Mouse (Mus musculus) intestine, embryonic 16.5 days (tissue): ENCODE data around the gene 1810043G02Rik. TPM values are rescaled to one million over a fixed set of nuclear protein-coding genes. Genes with fewer than 3 reads are reported as not detected.

ENCODE experiments used
- ATAC-seq: fragments of 200-750 bp; cut with Nextera tagmentation; 2 replicates; pipeline ENCODE4 v1.8.0; 2017; ENCODE audit warnings: moderate TSS enrichment, moderate library complexity
- H3K27ac ChIP-seq: fragments of 300-500 bp; sonication (generic); 2 replicates; pipeline ENCODE4 v1.5.1; 2014; ENCODE audit warnings: mild to moderate bottlenecking, low read length
- H3K27me3 ChIP-seq: fragments of 300-500 bp; sonication (generic); replicated peaks from 2 replicates; pipeline ENCODE4 v1.6.1; 2014; ENCODE audit warnings: low read length, control low read depth, mixed read lengths; ENCODE audit not compliant: control insufficient read depth, insufficient read depth
- H3K36me3 ChIP-seq: fragments of 300-500 bp; sonication (generic); 2 replicates; pipeline ENCODE4 v1.6.1; 2014; ENCODE audit warnings: low read length, control low read depth; ENCODE audit not compliant: control insufficient read depth, insufficient read depth
- H3K4me1 ChIP-seq: fragments of 300-500 bp; sonication (generic); 2 replicates; pipeline ENCODE4 v1.6.1; 2014; ENCODE audit warnings: low read length, control low read depth, mixed read lengths; ENCODE audit not compliant: control insufficient read depth, insufficient read depth
- H3K4me2 ChIP-seq: fragments of 300-500 bp; sonication (generic); 2 replicates; pipeline ENCODE4 v1.6.1; 2014; ENCODE audit warnings: low read depth, low read length, control low read depth
- H3K4me3 ChIP-seq: fragments of 300-500 bp; sonication (generic); 2 replicates; pipeline ENCODE4 v1.5.1; 2014; ENCODE audit warnings: mild to moderate bottlenecking, low read length
- H3K9ac ChIP-seq: fragments of 300-500 bp; sonication (generic); 2 replicates; pipeline ENCODE4 v1.6.1; 2014; ENCODE audit warnings: low read depth, low read length
- H3K9me3 ChIP-seq: fragments of 300-500 bp; sonication (generic); 2 replicates; pipeline ENCODE4 v1.6.1; 2016; ENCODE audit warnings: low read length, control low read depth; ENCODE audit not compliant: control insufficient read depth
- WGBS: fragments of 180-500 bp; shearing (Covaris S2); extraction: QIAGEN DNeasy Blood & Tissue Kit; methylation state at CpG from one replicate; pipeline ENCODE4 v1.1.7; 2014; 5-methylcytosine and 5-hydroxymethylcytosine counted together
- polyA plus RNA-seq: library from polyadenylated mRNA; unstranded; fragments of >200 nt; fragmentation: Nextera tagmentation; extraction: Ambion mirVana; gene quantifications from 2 replicates; pipeline ENCODE4 v1.2.1, GENCODE M21; 2015

Gene 1810043G02Rik
- polyA plus RNA-seq, 1 experiment from 2014 or later = 17.5 TPM

GRCm38 (mm10) chr10:77971709-77972553 is 6.4 kb upstream of the 1810043G02Rik start:
- peaks cover 6% of the 10 kb centered on the region for H3K4me1 ChIP-seq
- no peak overlapping the region for H3K4me2 ChIP-seq
- no peaks in the 10 kb centered on the region for H3K9me3 ChIP-seq
- 62% methylated on average over 17 of the region's 17 CpGs for WGBS
- H3K9ac ChIP-seq = no peak overlapping the region
- H3K4me3 ChIP-seq = no peak overlapping the region
- no peak for ATAC-seq
- peaks cover 16% of the 10 kb centered on the region for H3K27me3 ChIP-seq
- H3K27ac ChIP-seq = no peak overlapping the region
- no peaks in the 10 kb centered on the region for H3K36me3 ChIP-seq

- Histone ChIP-seq H3K4me3 (no peak overlapping the region), H3K4me2 (no peak overlapping the region), H3K9ac (no peak overlapping the region), H3K36me3 (no peaks in the 10 kb centered on the region), H3K27ac (no peak overlapping the region), H3K27me3 (peaks cover 8% of the 10 kb centered on the region; the same call in 1 of the 2 replicates), H3K4me1 (peaks cover 8% of the 10 kb centered on the region), H3K9me3 (no peaks in the 10 kb centered on the region)
- no peak for ATAC-seq
- WGBS = 66% methylated on average over 5 of the region's 5 CpGs
Measured at GRCm38 (mm10) chr10:77974323-77974722, 4.0 kb upstream of the 1810043G02Rik start.

GRCm38 (mm10) chr10:77974811-77975210 is 3.5 kb upstream of the 1810043G02Rik start:
- Histone ChIP-seq H3K4me3 (no peak overlapping the region), H3K27ac (no peak overlapping the region), H3K9ac (no peak overlapping the region), H3K4me1 (peaks cover 7% of the 10 kb centered on the region), H3K27me3 (peaks cover 5% of the 10 kb centered on the region; the same call in 1 of the 2 replicates), H3K4me2 (no peak overlapping the region), H3K9me3 (no peaks in the 10 kb centered on the region), H3K36me3 (no peaks in the 10 kb centered on the region; the same call in 1 of the 2 replicates)
- 65% methylated on average over 5 of the region's 5 CpGs for WGBS
- ATAC-seq = no peak

GRCm38 (mm10) chr10:77975653-77976052 is 2.7 kb upstream of the 1810043G02Rik start:
- H3K4me2 ChIP-seq = no peak overlapping the region
- H3K4me1 ChIP-seq = peaks cover 7% of the 10 kb centered on the region
- no peaks in the 10 kb centered on the region for H3K27me3 ChIP-seq
- 18% methylated on average over 4 of the region's 4 CpGs for WGBS
- ATAC-seq = no peak
- H3K9ac ChIP-seq = no peak overlapping the region
- peaks cover 3% of the 10 kb centered on the region; the same call in 1 of the 2 replicates for H3K36me3 ChIP-seq
- H3K4me3 ChIP-seq = no peak overlapping the region
- no peaks in the 10 kb centered on the region for H3K9me3 ChIP-seq
- H3K27ac ChIP-seq = no peak overlapping the region

- no peak overlapping the region for H3K9ac ChIP-seq
- no peak for ATAC-seq
- WGBS = 50% methylated on average over 8 of the region's 8 CpGs
- H3K4me2 ChIP-seq = no peak overlapping the region
- no peak overlapping the region for H3K27ac ChIP-seq
- H3K36me3 ChIP-seq = peaks cover 3% of the 10 kb centered on the region; the same call in 1 of the 2 replicates
- H3K4me1 ChIP-seq = peaks cover 7% of the 10 kb centered on the region
- H3K27me3 ChIP-seq = no peaks in the 10 kb centered on the region
- no peaks in the 10 kb centered on the region for H3K9me3 ChIP-seq
- H3K4me3 ChIP-seq = no peak overlapping the region
Measured at GRCm38 (mm10) chr10:77976458-77977150, 1.7 kb upstream of the 1810043G02Rik start.

GRCm38 (mm10) chr10:77984660-77985059 is 6.3 kb downstream of the 1810043G02Rik start:
- no peaks in the 10 kb centered on the region for H3K27me3 ChIP-seq
- no peak overlapping the region for H3K27ac ChIP-seq
- 2% methylated on average over 4 of the region's 4 CpGs for WGBS
- H3K4me2 ChIP-seq = no peak overlapping the region
- peaks cover 4% of the 10 kb centered on the region; the same call in 1 of the 2 replicates for H3K4me1 ChIP-seq
- H3K9me3 ChIP-seq = no peaks in the 10 kb centered on the region
- H3K36me3 ChIP-seq = peaks cover 16% of the 10 kb centered on the region
- H3K9ac ChIP-seq = 0 out of 2 replicates have a peak overlapping the region, but pooled peaks have one; percentile 32
- no peak overlapping the region for H3K4me3 ChIP-seq
- ATAC-seq = peak; percentile 67

GRCm38 (mm10) chr10:77985775-77986174 is 7.5 kb downstream of the 1810043G02Rik start:
- WGBS = 71% methylated on average over 5 of the region's 5 CpGs
- Histone ChIP-seq H3K4me1 (peaks cover 4% of the 10 kb centered on the region; the same call in 1 of the 2 replicates), H3K9me3 (no peaks in the 10 kb centered on the region), H3K9ac (peak overlapping the region; percentile 13; the same call in 1 of the 2 replicates), H3K4me2 (no peak overlapping the region), H3K27ac (no peak overlapping the region), H3K36me3 (peaks cover 21% of the 10 kb centered on the region), H3K27me3 (no peaks in the 10 kb centered on the region), H3K4me3 (no peak overlapping the region)
- ATAC-seq = no peak

GRCm38 (mm10) chr10:77995639-77996038 is 17.3 kb downstream of the 1810043G02Rik start:
- H3K4me3 ChIP-seq = no peak overlapping the region
- no peak overlapping the region for H3K27ac ChIP-seq
- ATAC-seq = no peak
- no peaks in the 10 kb centered on the region for H3K4me1 ChIP-seq
- H3K4me2 ChIP-seq = no peak overlapping the region
- no peaks in the 10 kb centered on the region for H3K9me3 ChIP-seq
- no peak overlapping the region for H3K9ac ChIP-seq
- WGBS = 93% methylated on average over 3 of the region's 3 CpGs
- H3K27me3 ChIP-seq = no peaks in the 10 kb centered on the region
- peaks cover 45% of the 10 kb centered on the region for H3K36me3 ChIP-seq

- Histone ChIP-seq H3K36me3 (peaks cover 42% of the 10 kb centered on the region), H3K27me3 (no peaks in the 10 kb centered on the region), H3K4me2 (no peak overlapping the region), H3K27ac (no peak overlapping the region), H3K9me3 (no peaks in the 10 kb centered on the region), H3K4me1 (peaks cover 8% of the 10 kb centered on the region), H3K9ac (no peak overlapping the region), H3K4me3 (no peak overlapping the region)
- WGBS = 93% methylated on average over 5 of the region's 5 CpGs
- no peak for ATAC-seq
Measured at GRCm38 (mm10) chr10:78000200-78000599, 21.9 kb downstream of the 1810043G02Rik start.
